Mouse (Mus musculus) MEL (cell line): Measurements from ENCODE around the gene Raver1. TPM values are rescaled to one million over a fixed set of nuclear protein-coding genes. Genes with fewer than 3 reads are reported as not detected.

Source experiments
- DNase-seq: peaks from one replicate; pipeline ENCODE4 v3.0.0; 2011; ENCODE audit warnings: low read depth, low spot score
- H3K27ac ChIP-seq: 2 replicates; pipeline ENCODE4 v1.5.1; 2012; ENCODE audit warnings: low read depth, mild to moderate bottlenecking, control low read depth, low read length, moderate library complexity; ENCODE audit not compliant: control insufficient read depth
- H3K27me3 ChIP-seq, 2 experiments: fragments of 150-350 bp in 1 of 2; sonication (generic) in 1 of 2; 2 replicates each; pipeline ENCODE4 v1.6.1; 2012; ENCODE audit warnings: low read length in 2 of 2, mild to moderate bottlenecking in 2 of 2, improper control_type of control experiment in 1 of 2, moderate library complexity in 1 of 2; ENCODE audit not compliant: insufficient read depth in 2 of 2, control insufficient read depth in 1 of 2
- H3K36me3 ChIP-seq, 2 experiments: 2 replicates each; pipeline ENCODE4 v1.6.1; 2012 to 2014; ENCODE audit warnings: low read length in 2 of 2, improper control_type of control experiment in 1 of 2, inconsistent platforms in 1 of 2, mild to moderate bottlenecking in 1 of 2; ENCODE audit not compliant: insufficient read depth in 2 of 2, control insufficient read depth in 1 of 2
- H3K4me1 ChIP-seq, 2 experiments: fragments of 150-350 bp in 1 of 2; sonication (generic) in 1 of 2; 2 replicates each; pipeline ENCODE4 v1.6.1; 2012; ENCODE audit warnings: low read length in 2 of 2, improper control_type of control experiment in 1 of 2, mild to moderate bottlenecking in 1 of 2; ENCODE audit not compliant: insufficient read depth in 2 of 2, control insufficient read depth in 1 of 2
- H3K4me3 ChIP-seq, 2 experiments: fragments of 150-350 bp in 1 of 2; sonication (generic) in 1 of 2; 2 replicates each; pipeline ENCODE4 v1.5.1; 2012; ENCODE audit warnings: low read depth in 2 of 2, low read length in 2 of 2, mild to moderate bottlenecking in 2 of 2, moderate library complexity in 2 of 2, control low read depth in 1 of 2, improper control_type of control experiment in 1 of 2; ENCODE audit not compliant: control insufficient read depth in 1 of 2, insufficient read depth in 1 of 2
- H3K79me2 ChIP-seq: 2 replicates; pipeline ENCODE4 v1.6.1; 2012; ENCODE audit warnings: mild to moderate bottlenecking, low read length, moderate library complexity; ENCODE audit not compliant: control insufficient read depth, poor library complexity, insufficient read depth
- H3K9ac ChIP-seq: 2 replicates; pipeline ENCODE4 v1.6.1; 2012; ENCODE audit warnings: low read depth, mild to moderate bottlenecking, control low read depth, low read length, moderate library complexity; ENCODE audit not compliant: control insufficient read depth, poor library complexity, severe bottlenecking
- H3K9me3 ChIP-seq: fragments of 150-350 bp; sonication (generic); replicated peaks from 2 replicates; pipeline ENCODE4 v1.6.1; 2012; ENCODE audit warnings: mild to moderate bottlenecking, low read length, improper control_type of control experiment, moderate library complexity; ENCODE audit not compliant: insufficient read depth
- CHD2 ChIP-seq: IDR thresholded peaks from 2 replicates; pipeline ENCODE4 v1.6.1; 2011; ENCODE audit warnings: low read length, improper control_type of control experiment
- E2F4 ChIP-seq: IDR thresholded peaks from 2 replicates; pipeline ENCODE4 v1.6.1; 2011; ENCODE audit warnings: low read depth, low read length, improper control_type of control experiment, borderline replicate concordance
- ELF1 ChIP-seq: IDR thresholded peaks from 2 replicates; pipeline ENCODE4 v1.6.1; 2014; ENCODE audit warnings: low read depth, mild to moderate bottlenecking, inconsistent platforms, low read length, improper control_type of control experiment, moderate library complexity
- GABPA ChIP-seq: IDR thresholded peaks from 2 replicates; pipeline ENCODE4 v1.6.1; 2012; ENCODE audit warnings: low read depth, mild to moderate bottlenecking, inconsistent platforms, low read length, improper control_type of control experiment, moderate library complexity
- GATA1 ChIP-seq: IDR thresholded peaks from 2 replicates; pipeline ENCODE4 v1.6.1; 2011; ENCODE audit warnings: low read depth, low read length, improper control_type of control experiment
- HCFC1 ChIP-seq: IDR thresholded peaks from 2 replicates; pipeline ENCODE4 v1.6.1; 2012; ENCODE audit warnings: low read depth, mild to moderate bottlenecking, inconsistent platforms, low read length, improper control_type of control experiment, moderate library complexity
- KAT2A ChIP-seq: conservative IDR thresholded peaks from 2 replicates; pipeline ENCODE4 v1.6.1; 2012; ENCODE audit warnings: low read depth, low read length, improper control_type of control experiment, inconsistent platforms
- MAFK ChIP-seq: IDR thresholded peaks from 2 replicates; pipeline ENCODE4 v1.6.1; 2011; ENCODE audit warnings: low read depth, mild to moderate bottlenecking, low read length, improper control_type of control experiment, borderline replicate concordance
- MAX ChIP-seq: IDR thresholded peaks from 2 replicates; pipeline ENCODE4 v1.6.1; 2011; ENCODE audit warnings: low read length, improper control_type of control experiment
- MAZ ChIP-seq: IDR thresholded peaks from 2 replicates; pipeline ENCODE4 v1.6.1; 2012; ENCODE audit warnings: low read depth, mild to moderate bottlenecking, inconsistent platforms, low read length, improper control_type of control experiment
- MYB ChIP-seq: IDR thresholded peaks from 2 replicates; pipeline ENCODE4 v1.6.1; 2011; ENCODE audit warnings: mild to moderate bottlenecking, low read depth, low read length, improper control_type of control experiment
- NRF1 ChIP-seq: IDR thresholded peaks from 2 replicates; pipeline ENCODE4 v1.6.1; 2014; ENCODE audit warnings: low read depth, mild to moderate bottlenecking, inconsistent platforms, low read length, improper control_type of control experiment, moderate library complexity; ENCODE audit not compliant: poor library complexity, insufficient read depth, severe bottlenecking
- POLR2A ChIP-seq, 2 experiments: IDR thresholded peaks; 2 replicates each; pipeline ENCODE4 v1.6.1; 2011 to 2012; ENCODE audit warnings: low read length in 2 of 2, mild to moderate bottlenecking in 2 of 2, control low read depth in 1 of 2, improper control_type of control experiment in 1 of 2, low read depth in 1 of 2, moderate library complexity in 1 of 2; ENCODE audit not compliant: control insufficient read depth in 1 of 2, insufficient read depth in 1 of 2, poor library complexity in 1 of 2
- POLR2AphosphoS5 ChIP-seq: IDR thresholded peaks from 2 replicates; pipeline ENCODE4 v1.6.1; 2012; ENCODE audit warnings: low read depth, borderline replicate concordance, mild to moderate bottlenecking, inconsistent platforms, low read length, moderate library complexity, mixed read lengths
- RAD21 ChIP-seq: IDR thresholded peaks from 2 replicates; pipeline ENCODE4 v1.6.1; 2011; ENCODE audit warnings: mild to moderate bottlenecking, low read depth, low read length, improper control_type of control experiment
- RCOR1 ChIP-seq: IDR thresholded peaks from 2 replicates; pipeline ENCODE4 v1.6.1; 2012; ENCODE audit warnings: low read depth, mild to moderate bottlenecking, inconsistent platforms, low read length, improper control_type of control experiment
- SIN3A ChIP-seq: IDR thresholded peaks from 2 replicates; pipeline ENCODE4 v1.6.1; 2012; ENCODE audit warnings: low read length, improper control_type of control experiment, inconsistent platforms
- TBP ChIP-seq: IDR thresholded peaks from 2 replicates; pipeline ENCODE4 v1.8.0; 2011; ENCODE audit warnings: low read depth, low read length, improper control_type of control experiment
- UBTF ChIP-seq: IDR thresholded peaks from 2 replicates; pipeline ENCODE4 v1.6.1; 2012; ENCODE audit warnings: low read depth, mild to moderate bottlenecking, inconsistent platforms, low read length, improper control_type of control experiment, moderate library complexity, borderline replicate concordance; ENCODE audit not compliant: insufficient read depth
- USF1 ChIP-seq: IDR thresholded peaks from 2 replicates; pipeline ENCODE4 v1.6.1; 2014; ENCODE audit warnings: low read depth, mild to moderate bottlenecking, inconsistent platforms, low read length, improper control_type of control experiment, moderate library complexity
- USF2 ChIP-seq, 2 experiments: IDR thresholded peaks; 2 replicates each; pipeline ENCODE4 v1.6.1; 2011 to 2012; ENCODE audit warnings: improper control_type of control experiment in 2 of 2, low read length in 2 of 2, borderline replicate concordance in 1 of 2, inconsistent platforms in 1 of 2, low read depth in 1 of 2, mild to moderate bottlenecking in 1 of 2; ENCODE audit not compliant: insufficient read depth in 1 of 2
- ZC3H11A ChIP-seq: IDR thresholded peaks from 2 replicates; pipeline ENCODE4 v1.6.1; 2012; ENCODE audit warnings: low read depth, mild to moderate bottlenecking, inconsistent platforms, low read length, improper control_type of control experiment
- ZKSCAN1 ChIP-seq: IDR thresholded peaks from 2 replicates; pipeline ENCODE4 v1.6.1; 2012; ENCODE audit warnings: low read depth, mild to moderate bottlenecking, inconsistent platforms, low read length, improper control_type of control experiment, moderate library complexity
- ZMIZ1 ChIP-seq: IDR thresholded peaks from 2 replicates; pipeline ENCODE4 v1.6.1; 2012; ENCODE audit warnings: low read depth, mild to moderate bottlenecking, inconsistent platforms, low read length, improper control_type of control experiment, moderate library complexity
- polyA plus RNA-seq, 2 experiments: library from polyadenylated mRNA; stranded (reverse) in 1 of 2; unstranded in 1 of 2; fragments of >175 nt in 1 of 2; fragments of >200 nt in 1 of 2; gene quantifications; 2 replicates each; pipeline versions ENCODE4 v1.2.1 to v1.2.4; 2012; ENCODE audit warnings: low replicate concordance in 2 of 2, low read depth in 1 of 2; ENCODE audit not compliant: insufficient read length in 2 of 2, insufficient read depth in 1 of 2, missing spikeins in 1 of 2
- total RNA-seq: library from RNA; depleted of rRNA; stranded (reverse); fragments of 300-350 nt; gene quantifications from 2 replicates; pipeline ENCODE4 v1.2.3, GENCODE M21; 2012; rRNA removed

Gene Raver1
- total RNA-seq (50.0 and 60.1 TPM in 2 replicates), polyA plus RNA-seq (100 to 1,000 TPM in 1 of 2 experiments, not detected in 1; 291 TPM)

DNA sequence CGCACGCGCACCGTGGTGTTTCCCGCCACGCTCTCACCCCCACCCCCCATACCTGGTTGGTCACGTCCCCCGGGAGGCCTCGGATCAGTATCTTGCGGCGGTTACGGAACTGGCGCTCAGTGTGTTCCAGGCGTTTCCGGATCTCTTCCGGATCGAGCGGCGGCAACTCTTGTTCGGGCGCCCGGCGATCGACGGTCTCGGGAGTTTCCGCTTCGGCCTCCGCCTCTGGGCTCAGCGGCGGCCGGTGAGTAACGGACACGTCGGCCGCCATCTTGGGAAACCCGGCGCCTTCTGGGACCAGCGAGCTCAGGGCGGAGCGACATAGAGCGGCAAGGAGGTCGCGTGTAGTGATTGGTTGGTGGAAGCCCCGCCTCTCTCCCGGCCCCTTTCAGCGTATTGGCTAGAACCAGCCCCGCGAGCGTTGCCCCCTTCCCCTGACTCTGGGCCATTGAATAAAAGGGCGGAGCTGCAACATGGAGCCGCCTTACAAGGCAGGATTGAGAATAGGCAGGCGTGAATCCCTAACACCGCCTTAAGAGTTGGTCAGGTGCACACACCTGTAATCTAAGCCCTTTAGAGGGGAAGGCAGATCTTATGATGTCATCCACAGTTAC is at the start of gene Raver1, which contains the start of gene Gm38431:
TSS of gene Raver1 (minus strand) at position 302 of the 614 bp plus-strand sequence.
TSS of gene Gm38431 (minus strand) at position 291 of the 614 bp plus-strand sequence.
- peak; percentile 100 for DNase-seq
- H3K4me1 ChIP-seq = peaks cover 11 to 22% of the 10 kb centered on the region in 2 experiments

DNA sequence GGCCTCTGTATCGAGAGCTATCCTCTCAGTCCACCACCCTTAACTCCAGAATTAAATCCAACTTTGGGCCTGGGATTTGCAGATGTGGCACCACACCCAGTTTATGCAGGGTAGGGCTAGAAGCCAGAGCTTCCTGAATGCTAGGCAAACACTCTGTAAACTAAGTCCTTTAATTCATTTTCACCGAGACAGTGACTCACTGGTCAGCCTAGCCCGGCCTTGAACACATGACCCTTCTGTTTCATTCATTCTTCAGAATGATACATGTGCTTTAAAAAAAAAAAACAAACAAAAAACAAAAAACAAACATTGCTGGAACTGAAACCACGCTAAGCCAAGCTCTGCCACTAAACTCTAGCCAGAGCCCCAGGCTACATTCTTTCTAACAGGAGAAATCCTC is 46.6 kb upstream of the Raver1 start:
- Histone ChIP-seq H3K27me3 (no peaks in the 10 kb centered on the region), H3K79me2 (peaks cover 2% of the 10 kb centered on the region; the same call in 1 of the 2 replicates), H3K36me3 (peaks cover 17 to 45% of the 10 kb centered on the region in 2 experiments), H3K4me3 (no peak overlapping the region), H3K27ac (no peak overlapping the region), H3K9ac (no peak overlapping the region), H3K4me1 (peaks cover 4 to 19% of the 10 kb centered on the region in 2 experiments), H3K9me3 (no peaks in the 10 kb centered on the region)
- TF ChIP-seq MAFK = no peak
- no peak for TF ChIP-seq ZC3H11A
- no peak for TF ChIP-seq GABPA
- no peak for TF ChIP-seq SIN3A
- no peak for TF ChIP-seq USF2 (IDR thresholded peaks at IDR 0.05; ENCODE audit: borderline replicate concordance in 1 of 2, insufficient read depth in 1 of 2, low read depth in 1 of 2, low read length in 2 of 2)
- TF ChIP-seq ELF1 = no peak
- TF ChIP-seq USF1 = no peak
- TF ChIP-seq GATA1 = no peak
- TF ChIP-seq MAX = no peak
- TF ChIP-seq KAT2A = no peak
- no peak for TF ChIP-seq RAD21
- TF ChIP-seq E2F4 = no peak
- TF ChIP-seq NRF1 = no peak
- TF ChIP-seq ZMIZ1 = no peak
- TF ChIP-seq MAZ = no peak
- no peak for TF ChIP-seq ZKSCAN1
- no peak for TF ChIP-seq POLR2AphosphoS5
- TF ChIP-seq CHD2 = no peak
- TF ChIP-seq RCOR1 = no peak
- TF ChIP-seq MYB = no peak
- DNase-seq = no peak

More for the DNA sequence above, at the start of gene Raver1, which contains the start of gene Gm38431:
- peak within 1 kb of the TSS; percentile 64 to 72 for H3K4me3 ChIP-seq
- H3K79me2 ChIP-seq = peaks cover 52% of the 10 kb centered on the region
- peak within 1 kb of the TSS; percentile 86 for H3K9ac ChIP-seq
- H3K27ac ChIP-seq = peak within 1 kb of the TSS; percentile 93
- TF ChIP-seq TBP (peak; percentile 98), POLR2A (IDR thresholded peaks at IDR 0.05; ENCODE audit: control insufficient read depth in 1 of 2, insufficient read depth in 1 of 2, low read depth in 1 of 2, low read length in 2 of 2, poor library complexity in 1 of 2) (peak in 1 of 2 experiments; percentile 99; a peak in 2 of 4 replicates), UBTF (peak; percentile 84; the same call in 1 of the 2 replicates), HCFC1 (no peak)
- peaks cover 25 to 28% of the 10 kb centered on the region in 2 experiments for H3K36me3 ChIP-seq
- H3K9me3 ChIP-seq = no peaks in the 10 kb centered on the region
- no peaks in the 10 kb centered on the region for H3K27me3 ChIP-seq
